Mouse (Mus musculus): ENCODE data around the gene Lrrc74b. TPM values are rescaled to one million over a fixed set of nuclear protein-coding genes. Genes with fewer than 3 reads are reported as not detected.
A peak's percentile ranks its signal among the peaks of the same experiment; 100 is the strongest.
"Not testable (repeated sequence)": the region's sequence is repeated elsewhere in the genome, so short reads cannot be mapped to it uniquely, and the experiment has no call there.

The Lrrc74b gene
- polyA plus RNA-seq, 1 experiment: not detected

DNA sequence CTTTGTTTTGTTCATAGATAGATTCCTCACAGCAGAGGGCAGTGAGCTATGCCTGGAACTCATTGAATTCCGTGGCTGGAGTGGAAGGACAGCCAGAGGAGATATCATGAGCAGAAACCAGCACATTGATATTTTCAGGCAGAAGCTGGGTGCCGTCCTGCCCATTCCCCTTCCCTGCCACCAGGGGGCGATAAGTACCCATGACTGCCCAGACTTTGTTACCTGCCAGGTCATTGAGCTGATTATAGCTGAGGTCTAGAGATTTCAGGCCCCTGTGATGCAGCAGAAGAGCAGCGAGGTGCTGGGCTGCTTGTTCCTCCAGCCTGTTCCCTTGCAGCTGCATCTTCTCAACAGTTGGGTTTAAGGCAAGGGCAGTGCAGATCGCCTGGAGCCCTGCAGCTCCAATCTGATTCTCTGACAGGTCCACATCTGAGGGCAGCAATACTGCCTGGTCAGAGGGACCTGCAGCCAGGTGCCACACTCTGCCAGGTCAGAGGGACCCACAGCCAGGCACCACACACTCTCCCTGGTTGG is 3.0 kb downstream of the Lrrc74b start:
- 3% methylated on average over 5 of the region's 5 CpGs for WGBS
- TF ChIP-seq CTCF (IDR thresholded peaks at IDR 0.05; ENCODE audit: insufficient read depth, low read depth, low read length): peak; percentile 80
- no peak for TF ChIP-seq POLR2A (IDR thresholded peaks at IDR 0.05; ENCODE audit: insufficient read depth, low read depth, low read length)

DNA sequence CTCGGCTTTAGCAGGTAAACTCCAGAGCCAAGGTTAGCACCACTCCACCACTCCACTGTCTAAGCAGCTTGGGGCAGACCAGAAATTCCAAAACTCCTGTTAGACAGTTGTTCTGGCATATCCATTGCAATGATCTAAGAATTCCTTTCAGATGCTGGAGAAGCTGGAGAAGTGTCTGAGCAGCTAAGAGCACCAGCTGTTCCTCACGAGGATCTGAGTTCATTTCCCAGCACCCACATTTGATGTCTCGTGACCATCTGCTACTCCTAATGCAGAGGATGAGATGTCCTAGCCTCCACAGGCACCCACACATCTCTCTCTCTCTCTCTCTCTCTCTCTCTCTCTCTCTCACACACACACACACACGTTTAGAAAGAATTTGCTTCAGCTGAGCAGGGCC is 4.1 kb downstream of the Lrrc74b start:
- no peak for TF ChIP-seq POLR2A (IDR thresholded peaks at IDR 0.05; ENCODE audit: insufficient read depth, low read depth, low read length)
- no peak for TF ChIP-seq CTCF (IDR thresholded peaks at IDR 0.05; ENCODE audit: insufficient read depth, low read depth, low read length)
- Histone ChIP-seq H3K4me3 (ENCODE audit: insufficient read depth, low read depth, low read length) (no peak overlapping the region), H3K4me1 (ENCODE audit: control insufficient read depth, insufficient read depth, low read length) (peaks cover 25% of the 10 kb centered on the region), H3K27ac (ENCODE audit: insufficient read depth, low read depth, low read length) (no peak overlapping the region)
- WGBS: 58% methylated on average over 4 of the region's 4 CpGs

More for the DNA sequence above, 3.0 kb downstream of the Lrrc74b start:
- peaks cover 36% of the 10 kb centered on the region for H3K4me1 ChIP-seq (ENCODE audit: control insufficient read depth, insufficient read depth, low read length)
- H3K4me3 ChIP-seq (ENCODE audit: insufficient read depth, low read depth, low read length): no peak overlapping the region
- no peak overlapping the region for H3K27ac ChIP-seq (ENCODE audit: insufficient read depth, low read depth, low read length)

DNA sequence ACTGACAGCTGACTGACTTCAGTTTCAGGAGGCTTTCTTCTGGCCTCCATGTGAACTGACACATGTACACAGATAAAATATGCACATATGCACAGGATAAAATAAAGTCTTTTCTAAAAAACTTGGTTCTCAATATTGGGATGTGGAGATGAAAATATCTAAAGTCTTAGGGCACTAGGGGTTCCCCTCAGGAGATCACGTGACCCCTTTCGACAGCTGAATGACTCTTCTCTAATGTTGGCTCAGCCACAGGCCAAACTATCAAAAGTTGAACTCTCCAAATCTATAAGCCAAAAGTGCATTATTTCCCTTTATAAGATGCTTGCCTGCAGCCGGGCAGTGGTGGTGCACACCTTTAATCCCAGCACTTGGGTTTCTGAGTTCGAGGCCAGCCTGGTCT is 4.9 kb downstream of the Lrrc74b start:
- no peak overlapping the region for H3K27ac ChIP-seq (ENCODE audit: insufficient read depth, low read depth, low read length)
- peaks cover 18% of the 10 kb centered on the region for H3K4me1 ChIP-seq (ENCODE audit: control insufficient read depth, insufficient read depth, low read length)
- TF ChIP-seq POLR2A (IDR thresholded peaks at IDR 0.05; ENCODE audit: insufficient read depth, low read depth, low read length) (no peak), CTCF (IDR thresholded peaks at IDR 0.05; ENCODE audit: insufficient read depth, low read depth, low read length) (no peak)
- no peak overlapping the region for H3K4me3 ChIP-seq (ENCODE audit: insufficient read depth, low read depth, low read length)
- 86% methylated on average over 4 of the region's 4 CpGs for WGBS

DNA sequence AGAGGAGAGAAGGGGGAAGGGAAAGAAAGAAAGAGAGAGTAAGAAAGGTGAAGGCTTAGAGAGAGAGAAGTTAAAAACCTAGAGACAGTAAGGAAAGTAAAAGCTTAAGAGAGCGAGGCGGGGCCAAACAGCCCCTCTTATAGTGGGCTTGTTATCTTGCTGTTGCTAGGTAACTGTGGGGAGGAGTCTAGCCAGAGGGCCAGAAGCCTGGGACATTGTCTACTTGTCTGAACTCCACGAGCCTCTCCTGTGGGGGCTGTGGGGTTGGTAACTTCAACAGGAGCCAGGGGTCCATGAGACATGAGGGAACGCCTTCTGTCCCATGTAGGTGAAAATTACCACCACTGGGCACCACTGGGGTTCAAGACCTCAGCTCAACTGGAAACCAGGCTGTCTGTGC is 6.3 kb downstream of the Lrrc74b start:
- 57% methylated on average over 4 of the region's 4 CpGs for WGBS
- H3K27ac ChIP-seq (ENCODE audit: insufficient read depth, low read depth, low read length); H3K4me3 ChIP-seq (ENCODE audit: insufficient read depth, low read depth, low read length): not testable (repeated sequence)
- H3K4me1 ChIP-seq (ENCODE audit: control insufficient read depth, insufficient read depth, low read length): peaks cover 13% of the 10 kb centered on the region

DNA sequence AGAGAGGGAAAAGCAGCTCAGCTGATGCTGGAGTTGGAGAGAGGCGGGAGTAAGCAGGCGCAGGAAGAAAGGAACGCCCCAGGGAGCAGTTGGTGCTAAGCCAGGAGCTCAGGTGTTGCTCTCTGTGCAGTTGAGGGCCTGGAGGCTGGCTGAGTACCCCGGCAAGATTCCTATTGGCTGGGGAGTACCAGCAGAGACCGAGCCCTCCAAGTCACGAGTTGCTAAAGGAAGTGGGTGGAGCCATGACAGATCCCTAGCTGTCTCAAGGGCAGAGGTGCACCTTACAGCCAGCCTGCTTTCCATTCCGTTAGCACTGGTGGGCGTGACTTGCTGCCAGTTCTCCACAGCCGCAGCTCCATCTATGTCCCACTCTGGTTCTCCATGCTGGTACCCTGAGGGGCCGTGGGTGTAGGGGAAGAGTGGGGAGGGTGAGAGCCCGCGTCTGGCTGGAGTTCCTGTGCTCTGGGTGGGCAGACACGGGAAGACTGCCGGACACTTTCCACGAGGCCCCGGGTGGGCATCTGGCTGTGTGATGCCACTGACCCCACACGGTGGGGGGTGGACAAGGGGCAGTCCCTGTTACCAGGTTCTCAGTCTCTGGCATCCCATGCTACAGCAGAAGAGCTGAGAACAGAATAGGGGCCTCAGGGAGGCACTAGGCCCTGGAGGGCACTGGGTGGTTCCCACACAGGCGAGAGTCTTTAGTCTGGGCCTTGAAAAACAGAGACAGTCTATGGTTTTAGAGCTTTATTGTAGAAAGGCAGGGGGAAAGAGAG is 6.9 kb downstream of the Lrrc74b start:
- TF ChIP-seq CTCF (IDR thresholded peaks at IDR 0.05; ENCODE audit: insufficient read depth, low read depth, low read length) (no peak), POLR2A (IDR thresholded peaks at IDR 0.05; ENCODE audit: insufficient read depth, low read depth, low read length) (no peak)
- no peak overlapping the region for H3K27ac ChIP-seq (ENCODE audit: insufficient read depth, low read depth, low read length)
- WGBS: 6% methylated on average over 18 of the region's 18 CpGs
- H3K4me1 ChIP-seq (ENCODE audit: control insufficient read depth, insufficient read depth, low read length): peaks cover 13% of the 10 kb centered on the region
- peak overlapping the region; percentile 28 for H3K4me3 ChIP-seq (ENCODE audit: insufficient read depth, low read depth, low read length)

DNA sequence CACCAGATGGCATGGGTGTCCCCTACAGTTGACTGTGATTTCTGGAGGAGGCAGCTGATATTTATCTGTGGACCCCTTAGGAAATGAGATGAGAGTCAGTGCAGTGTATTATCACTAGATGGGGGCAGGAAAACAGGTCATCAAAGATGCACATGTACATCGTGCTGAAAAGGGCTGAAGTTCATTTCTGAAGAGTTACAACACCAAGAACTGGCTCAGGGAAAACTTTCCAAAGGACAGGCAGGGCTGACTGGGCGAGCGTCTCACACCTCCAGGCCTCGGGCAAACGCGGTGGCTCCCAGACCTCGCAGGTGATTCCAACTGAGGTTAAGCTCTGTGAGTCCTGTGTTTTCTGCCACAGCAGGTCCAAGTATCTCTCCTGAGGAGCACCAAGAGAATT is 8.2 kb downstream of the Lrrc74b start:
- WGBS: 90% methylated on average over 7 of the region's 7 CpGs
- no peak overlapping the region for H3K4me3 ChIP-seq (ENCODE audit: insufficient read depth, low read depth, low read length)
- TF ChIP-seq POLR2A (IDR thresholded peaks at IDR 0.05; ENCODE audit: insufficient read depth, low read depth, low read length) (no peak), CTCF (IDR thresholded peaks at IDR 0.05; ENCODE audit: insufficient read depth, low read depth, low read length) (no peak)
- peaks cover 8% of the 10 kb centered on the region for H3K4me1 ChIP-seq (ENCODE audit: control insufficient read depth, insufficient read depth, low read length)
- H3K27ac ChIP-seq (ENCODE audit: insufficient read depth, low read depth, low read length): no peak overlapping the region

DNA sequence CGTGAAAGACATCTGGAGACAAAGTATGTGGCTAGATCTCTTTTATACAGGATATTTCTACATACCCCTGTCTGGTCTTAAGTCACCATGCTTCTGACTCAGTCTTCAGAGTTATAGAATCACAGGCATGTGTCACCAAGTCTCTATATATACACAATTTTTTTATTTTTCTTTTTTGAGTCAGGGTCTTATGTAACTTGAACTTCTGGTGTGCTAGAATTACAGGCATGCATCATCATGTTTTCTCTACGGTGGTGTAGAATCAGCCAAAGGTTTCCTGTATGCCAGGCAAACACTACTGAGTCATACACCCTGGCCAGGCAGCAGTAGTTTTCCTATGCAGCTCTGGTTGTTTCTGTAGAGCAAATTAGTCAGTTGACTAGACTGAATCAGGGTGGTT is 18.4 kb downstream of the Lrrc74b start:
- TF ChIP-seq POLR2A (IDR thresholded peaks at IDR 0.05; ENCODE audit: insufficient read depth, low read depth, low read length): no peak
- no peak for TF ChIP-seq CTCF (IDR thresholded peaks at IDR 0.05; ENCODE audit: insufficient read depth, low read depth, low read length)
- WGBS: 59% methylated on average over 2 of the region's 2 CpGs

DNA sequence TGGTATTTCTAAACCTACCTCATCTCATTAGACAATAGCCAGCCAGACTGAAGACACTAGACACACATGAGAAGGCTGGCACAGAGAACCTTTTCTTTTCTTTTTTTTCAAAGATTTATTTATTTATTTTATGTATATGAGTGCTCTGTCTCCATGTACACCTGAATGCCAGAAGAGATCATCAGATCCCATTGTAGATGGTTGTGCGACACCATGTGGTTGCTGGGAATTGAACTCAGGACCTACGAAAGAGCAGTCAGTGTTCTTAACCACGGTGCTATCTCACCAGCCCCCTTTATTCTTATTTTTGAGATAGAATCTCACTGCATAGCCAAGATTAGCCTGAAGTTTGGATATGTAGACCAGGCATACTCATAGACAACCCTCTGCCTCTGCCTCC is 24.5 kb downstream of the Lrrc74b start:
- TF ChIP-seq POLR2A (IDR thresholded peaks at IDR 0.05; ENCODE audit: insufficient read depth, low read depth, low read length) (no peak), CTCF (IDR thresholded peaks at IDR 0.05; ENCODE audit: insufficient read depth, low read depth, low read length) (no peak)
- WGBS: 88% methylated on average over 3 of the region's 3 CpGs
- H3K4me1 ChIP-seq (ENCODE audit: control insufficient read depth, insufficient read depth, low read length): peaks cover 1% of the 10 kb centered on the region; the same call in 1 of the 2 replicates

More for the DNA sequence above, 18.4 kb downstream of the Lrrc74b start:
- Histone ChIP-seq H3K27ac (ENCODE audit: insufficient read depth, low read depth, low read length) (no peak overlapping the region), H3K4me1 (ENCODE audit: control insufficient read depth, insufficient read depth, low read length) (no peaks in the 10 kb centered on the region), H3K4me3 (ENCODE audit: insufficient read depth, low read depth, low read length) (no peak overlapping the region)

DNA sequence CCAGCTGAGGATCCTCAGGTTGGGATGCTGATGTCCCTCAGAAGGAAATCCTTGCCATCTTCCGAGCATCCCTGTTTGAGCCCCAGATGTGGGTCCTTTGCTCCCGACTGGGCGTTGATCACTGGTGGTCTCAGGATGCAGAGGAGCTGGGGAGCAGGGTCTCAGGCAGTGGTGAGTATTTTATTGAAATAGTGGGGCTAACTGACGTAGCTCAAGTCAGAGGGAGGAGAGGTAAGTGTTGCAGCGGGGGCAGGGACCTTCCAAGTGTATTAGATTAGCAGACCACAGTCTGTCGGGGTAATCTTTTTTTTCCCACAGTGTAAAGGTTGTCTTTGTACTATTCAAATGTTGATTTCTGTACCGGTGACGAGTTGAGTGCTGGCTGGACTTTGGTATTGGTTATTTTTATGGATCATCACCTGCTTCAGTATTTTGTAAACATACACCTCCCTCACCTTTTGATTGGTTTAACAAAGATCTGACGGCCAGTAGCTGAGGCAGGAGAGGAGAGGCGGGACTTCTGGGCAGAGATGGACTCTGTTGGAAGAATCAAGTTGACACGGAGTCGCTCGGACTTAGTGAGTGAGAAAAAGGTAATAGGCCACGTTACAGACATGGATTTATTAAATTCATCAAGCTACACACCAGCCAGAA is 28.2 kb downstream of the Lrrc74b start:
- Histone ChIP-seq H3K27ac (ENCODE audit: insufficient read depth, low read depth, low read length) (no peak overlapping the region), H3K4me1 (ENCODE audit: control insufficient read depth, insufficient read depth, low read length) (peaks cover 10% of the 10 kb centered on the region; the same call in 1 of the 2 replicates), H3K4me3 (ENCODE audit: insufficient read depth, low read depth, low read length) (no peak overlapping the region)
- TF ChIP-seq POLR2A (IDR thresholded peaks at IDR 0.05; ENCODE audit: insufficient read depth, low read depth, low read length) (no peak), CTCF (IDR thresholded peaks at IDR 0.05; ENCODE audit: insufficient read depth, low read depth, low read length) (no peak)
- WGBS: 70% methylated on average over 14 of the region's 14 CpGs

More for the DNA sequence above, 24.5 kb downstream of the Lrrc74b start:
- no peak overlapping the region for H3K27ac ChIP-seq (ENCODE audit: insufficient read depth, low read depth, low read length)
- no peak overlapping the region for H3K4me3 ChIP-seq (ENCODE audit: insufficient read depth, low read depth, low read length)
